Mouse (Mus musculus): ENCODE measurements around the gene Fbxo7.

Gene Fbxo7

GRCm38 (mm10) chr10:86091919-86092318 lies 70.1 kb downstream of the Fbxo7 start:
- DNase-seq (ENCODE audit: low spot score): no peak

- DNase-seq (ENCODE audit: low spot score): no peak
Measured at GRCm38 (mm10) chr10:86093109-86094035, 71.6 kb downstream of the Fbxo7 start.

- no peak for DNase-seq (ENCODE audit: low spot score)
Measured at GRCm38 (mm10) chr10:86098363-86098762, 76.6 kb downstream of the Fbxo7 start.

GRCm38 (mm10) chr10:86100281-86100851 lies 78.6 kb downstream of the Fbxo7 start:
- no peak for DNase-seq (ENCODE audit: low spot score)

Data from T-cell, adult 2 months (primary cell).